Mouse (Mus musculus) megakaryocyte, embryonic 14.5 days (primary cell): Measurements from ENCODE around the gene Lrrc51. TPM values are rescaled to one million over a fixed set of nuclear protein-coding genes. Genes with fewer than 3 reads are reported as not detected.

Source experiments
- H3K27me3 ChIP-seq: replicated peaks from 2 replicates; pipeline ENCODE3; 2012; ENCODE audit warnings: inconsistent platforms
- H3K36me3 ChIP-seq: replicated peaks from 2 replicates; pipeline ENCODE3; 2012; ENCODE audit warnings: low read length, inconsistent platforms, mixed read lengths
- H3K4me1 ChIP-seq: 2 replicates; pipeline ENCODE4 v1.6.1; 2012; ENCODE audit warnings: inconsistent platforms
- H3K4me3 ChIP-seq: replicated peaks from 2 replicates; pipeline ENCODE3; 2012; ENCODE audit warnings: moderate library complexity, mild to moderate bottlenecking, inconsistent platforms
- H3K9me3 ChIP-seq: 2 replicates; pipeline ENCODE4 v1.6.1; 2012; ENCODE audit warnings: inconsistent platforms
- FLI1 ChIP-seq: IDR thresholded peaks from 2 replicates; pipeline ENCODE4 v1.6.1; 2012; ENCODE audit warnings: low read length, inconsistent platforms, mixed read lengths
- GATA1 ChIP-seq: IDR thresholded peaks from 3 replicates; pipeline ENCODE4 v1.6.1; 2012; ENCODE audit warnings: mixed read lengths, low read length, inconsistent platforms, borderline replicate concordance
- polyA plus RNA-seq: library from polyadenylated mRNA; stranded (reverse); fragments of >175 nt; gene quantifications from 2 replicates; pipeline ENCODE4 v1.2.3, GENCODE M21; 2012; ENCODE audit warnings: low replicate concordance; ENCODE audit not compliant: insufficient read depth

Lrrc51 gene
- polyA plus RNA-seq, 1 experiment, result not detected

- peaks cover 47% of the 10 kb centered on the region for H3K4me1 ChIP-seq
- H3K9me3 ChIP-seq, result no peaks in the 10 kb centered on the region
- TF ChIP-seq FLI1 (no peak), GATA1 (no peak)
- no peaks in the 10 kb centered on the region for H3K27me3 ChIP-seq
- H3K36me3 ChIP-seq, result peaks cover 71% of the 10 kb centered on the region
- no peak overlapping the region for H3K4me3 ChIP-seq
These were observed 23.6 kb downstream of the Lrrc51 start for GRCm38 (mm10) chr7:101910138-101910537.

- peaks cover 54% of the 10 kb centered on the region for H3K36me3 ChIP-seq
- peaks cover 52% of the 10 kb centered on the region for H3K4me1 ChIP-seq
- TF ChIP-seq FLI1 (no peak), GATA1 (no peak)
- H3K4me3 ChIP-seq, result peak overlapping the region; percentile 73
- no peaks in the 10 kb centered on the region for H3K27me3 ChIP-seq
- H3K9me3 ChIP-seq, result no peaks in the 10 kb centered on the region
These were observed 25.3 kb downstream of the Lrrc51 start for GRCm38 (mm10) chr7:101908367-101908766.

DNA sequence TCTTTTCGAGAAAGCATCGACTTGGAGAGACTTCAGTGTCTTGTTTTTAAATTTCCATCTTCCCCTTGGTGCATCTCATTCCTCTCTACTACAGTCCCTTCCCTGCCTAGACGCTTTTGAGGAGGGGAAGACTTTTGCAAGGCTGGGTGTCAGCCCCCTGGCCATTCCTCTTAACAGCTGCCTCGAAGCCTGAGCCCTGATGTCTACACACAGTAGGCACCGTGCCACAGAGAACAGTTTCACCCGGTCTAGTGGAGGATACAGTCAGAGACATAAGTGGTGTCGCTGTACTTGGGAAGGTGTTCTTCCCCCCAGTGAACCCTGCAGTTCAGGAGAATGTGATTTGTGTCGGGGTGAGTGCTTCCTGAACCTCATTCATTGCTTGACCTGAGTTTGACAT, 27.0 kb downstream of the Lrrc51 start:
- H3K36me3 ChIP-seq, result peaks cover 50% of the 10 kb centered on the region
- no peaks in the 10 kb centered on the region for H3K27me3 ChIP-seq
- TF ChIP-seq FLI1 (no peak), GATA1 (no peak)
- H3K4me3 ChIP-seq, result peak overlapping the region; percentile 94
- 0 out of 2 replicates have a peak, but pooled peaks cover 3% of the 10 kb centered on the region for H3K9me3 ChIP-seq
- H3K4me1 ChIP-seq, result peaks cover 54% of the 10 kb centered on the region

DNA sequence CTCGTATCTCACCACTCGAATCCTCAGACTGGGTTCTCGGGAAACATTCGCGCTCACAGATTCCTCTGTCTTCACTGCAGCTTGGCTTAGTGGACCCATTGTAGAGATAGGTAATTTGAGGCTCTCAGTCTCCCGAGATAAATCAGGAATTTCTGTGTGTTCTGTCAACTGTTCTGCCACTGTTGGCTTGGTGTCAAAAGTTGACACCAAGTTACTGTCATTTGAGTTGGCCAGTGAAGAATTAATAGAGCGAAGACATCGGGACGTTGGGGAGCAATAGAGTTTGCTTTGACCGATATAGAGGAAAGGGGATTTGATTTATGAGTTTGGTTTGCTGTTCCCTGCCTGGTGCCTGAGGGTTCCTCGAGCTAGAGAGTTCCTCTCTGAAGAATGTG, 27.4 kb downstream of the Lrrc51 start, which contains the start of gene Tomt:
Gene Tomt (minus strand): TSS at position 73 of the 395 bp plus-strand sequence.
- Histone ChIP-seq H3K4me1 (peaks cover 55% of the 10 kb centered on the region), H3K9me3 (0 out of 2 replicates have a peak, but pooled peaks cover 3% of the 10 kb centered on the region), H3K27me3 (no peaks in the 10 kb centered on the region), H3K36me3 (peaks cover 48% of the 10 kb centered on the region), H3K4me3 (peak within 1 kb of the TSS; percentile 94)
- TF ChIP-seq GATA1 (no peak), FLI1 (no peak)

DNA sequence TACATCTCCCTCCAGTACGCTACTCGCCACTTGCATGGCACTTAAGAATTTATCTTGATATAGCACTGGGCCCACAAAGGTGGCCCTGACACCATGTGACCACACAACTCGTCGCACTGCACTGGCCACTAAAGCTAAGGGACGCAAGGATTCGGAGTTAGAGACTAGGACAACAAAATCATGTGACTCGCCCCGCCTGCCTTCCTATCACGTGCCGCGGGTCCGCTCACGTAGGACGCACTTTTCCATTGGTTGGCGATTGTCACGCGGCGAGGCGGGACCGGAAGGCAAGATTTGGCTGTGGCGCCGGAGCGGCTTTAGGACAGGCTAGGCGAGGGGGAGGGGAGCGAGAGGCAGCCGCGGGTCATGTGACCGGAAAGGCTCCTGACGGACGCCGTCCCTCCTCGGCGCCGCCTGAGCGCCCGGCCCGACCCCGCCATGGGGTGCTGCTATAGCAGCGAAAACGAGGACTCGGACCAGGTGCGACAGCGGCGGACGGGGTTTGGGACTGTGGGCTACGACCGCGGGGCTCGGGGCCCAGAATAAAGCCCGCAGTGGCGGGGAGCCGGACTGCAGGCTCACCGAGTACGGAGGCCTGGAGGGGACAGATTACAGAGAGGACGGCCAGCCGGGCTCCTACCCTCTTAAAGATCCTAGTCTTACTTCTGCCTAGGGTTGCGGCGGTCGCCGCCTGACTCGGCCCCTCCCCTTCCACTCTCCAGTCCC, 28.0 kb downstream of the Lrrc51 start, which contains the start of gene Lamtor1:
Gene Lamtor1 (plus strand): TSS at position 344 of the 726 bp plus-strand sequence.
- H3K9me3 ChIP-seq, result 0 out of 2 replicates have a peak, but pooled peaks cover 3% of the 10 kb centered on the region
- peaks cover 61% of the 10 kb centered on the region for H3K4me1 ChIP-seq
- no peaks in the 10 kb centered on the region for H3K27me3 ChIP-seq
- peak within 1 kb of the TSS; percentile 94 for H3K4me3 ChIP-seq
- TF ChIP-seq GATA1 (no peak), FLI1 (peak; percentile 60)
- H3K36me3 ChIP-seq, result peaks cover 48% of the 10 kb centered on the region

- Histone ChIP-seq H3K36me3 (peaks cover 47% of the 10 kb centered on the region), H3K4me3 (no peak overlapping the region), H3K27me3 (no peaks in the 10 kb centered on the region), H3K9me3 (0 out of 2 replicates have a peak, but pooled peaks cover 3% of the 10 kb centered on the region), H3K4me1 (peaks cover 56% of the 10 kb centered on the region)
- TF ChIP-seq FLI1 (no peak), GATA1 (no peak)
These were observed 30.8 kb downstream of the Lrrc51 start for GRCm38 (mm10) chr7:101902846-101903245.

DNA sequence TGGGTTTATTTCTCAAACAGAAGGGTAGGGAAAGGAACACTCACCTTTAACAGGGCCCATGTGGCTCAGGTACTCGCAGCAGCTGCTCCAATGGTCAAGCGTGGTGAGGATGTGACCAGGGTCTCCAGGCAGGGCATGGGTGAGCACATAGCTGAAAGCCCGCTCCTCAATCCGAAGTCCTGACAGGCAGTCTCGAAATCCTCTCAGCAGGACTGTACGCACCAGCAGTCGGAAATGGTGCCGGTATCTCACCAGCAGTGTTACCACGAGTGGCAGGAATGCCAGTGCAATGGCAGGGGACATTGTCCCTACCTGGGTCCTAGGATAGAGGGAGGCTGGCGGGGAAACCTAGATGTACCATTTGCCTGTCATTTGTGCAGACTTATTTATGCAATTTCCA, 31.7 kb downstream of the Lrrc51 start:
- Histone ChIP-seq H3K4me3 (no peak overlapping the region), H3K4me1 (peaks cover 56% of the 10 kb centered on the region), H3K27me3 (no peaks in the 10 kb centered on the region), H3K36me3 (peaks cover 48% of the 10 kb centered on the region), H3K9me3 (0 out of 2 replicates have a peak, but pooled peaks cover 3% of the 10 kb centered on the region)
- no peak for TF ChIP-seq GATA1
- TF ChIP-seq FLI1, result no peak

- Histone ChIP-seq H3K27me3 (no peaks in the 10 kb centered on the region), H3K4me3 (peak overlapping the region; percentile 53), H3K9me3 (0 out of 2 replicates have a peak, but pooled peaks cover 3% of the 10 kb centered on the region), H3K4me1 (peaks cover 50% of the 10 kb centered on the region), H3K36me3 (peaks cover 48% of the 10 kb centered on the region)
- TF ChIP-seq FLI1, result no peak
- TF ChIP-seq GATA1, result no peak
These were observed 33.2 kb downstream of the Lrrc51 start for GRCm38 (mm10) chr7:101900331-101901097.

DNA sequence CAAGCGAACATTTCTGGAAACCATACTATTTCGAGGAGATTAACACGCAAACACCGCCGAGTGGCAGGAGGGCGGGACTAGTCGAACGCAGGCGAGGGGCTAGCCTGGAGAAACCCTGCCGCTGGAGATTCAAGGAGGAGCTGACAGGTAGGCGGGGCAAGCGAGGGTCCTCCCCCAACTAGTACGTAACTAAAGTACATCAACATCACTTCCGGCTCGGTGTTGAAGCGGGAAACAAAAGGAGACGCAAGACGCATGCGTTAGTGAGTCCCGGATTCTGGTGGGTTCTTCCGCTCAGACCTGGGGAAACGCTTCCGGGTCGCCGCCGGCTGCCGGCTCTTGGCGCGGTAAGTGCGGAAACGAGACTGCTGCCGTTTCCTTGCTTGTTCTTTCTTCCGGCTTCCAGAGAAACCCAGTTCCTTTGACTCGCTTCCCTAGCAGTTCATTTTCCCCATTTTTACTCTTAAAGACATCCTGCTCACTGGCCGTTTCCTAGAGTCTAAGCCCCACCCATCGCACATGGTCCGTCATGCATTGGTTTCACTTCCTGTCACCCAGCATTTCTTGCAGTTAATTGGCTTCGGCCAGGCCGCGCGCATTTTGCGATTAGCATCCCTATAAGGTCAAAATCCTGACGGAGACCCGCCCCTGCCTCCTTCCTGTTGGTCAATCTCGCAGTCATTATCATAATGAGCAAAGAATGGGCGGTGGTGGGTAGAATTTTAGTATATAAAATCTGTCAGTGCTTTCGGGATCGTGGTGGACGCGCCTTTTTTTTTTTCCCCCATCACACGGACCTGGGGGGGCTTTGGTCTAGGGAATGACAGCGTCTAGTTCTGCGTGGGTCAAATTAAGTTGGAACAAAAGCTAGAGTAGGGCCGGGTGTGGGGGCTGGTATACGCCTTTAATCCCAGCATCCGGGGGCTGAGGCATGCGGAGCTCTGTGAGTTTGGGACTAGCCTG, 37.3 kb downstream of the Lrrc51 start:
- peak; percentile 71; the same call in 1 of the 2 replicates for TF ChIP-seq FLI1
- no peak for TF ChIP-seq GATA1
- peaks cover 35% of the 10 kb centered on the region for H3K36me3 ChIP-seq
- H3K4me3 ChIP-seq, result peak overlapping the region; percentile 94
- H3K27me3 ChIP-seq, result no peaks in the 10 kb centered on the region
- H3K9me3 ChIP-seq, result no peaks in the 10 kb centered on the region
- H3K4me1 ChIP-seq, result peaks cover 70% of the 10 kb centered on the region
